Mouse (Mus musculus): ENCODE measurements at regions not wholly inside any gene's neighbourhood (a gene's known extent, or its start where the extent isn't known, plus 50 kb on each side); places are given as distances from the start of the nearest gene placed in this dataset.

DNA sequence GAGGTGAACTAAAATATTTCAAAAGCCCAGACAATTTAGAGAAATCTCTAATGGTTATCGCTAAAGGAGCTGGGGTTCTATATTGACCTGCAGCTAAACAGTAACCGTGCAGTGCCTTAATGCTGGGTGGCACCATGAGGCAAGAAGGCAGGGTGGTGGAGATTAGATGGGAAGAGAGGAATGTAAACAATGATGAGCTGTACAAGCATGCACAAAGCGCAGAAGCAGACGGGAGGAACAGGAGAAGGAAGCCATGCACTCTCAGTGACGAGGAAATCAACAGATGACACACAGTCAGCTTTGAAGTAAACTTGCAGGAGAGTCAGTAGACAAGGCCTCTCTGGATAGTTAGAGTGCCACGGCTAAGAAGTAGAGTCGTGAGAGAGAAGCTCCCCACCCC is 69.1 kb upstream of the Pgrmc2 start:
- TF ChIP-seq POLR2AphosphoS5 (IDR thresholded peaks at IDR 0.05; ENCODE audit: insufficient replicate concordance, low read depth, low read length), result no peak
- no peak for TF ChIP-seq CTCF (IDR thresholded peaks at IDR 0.05; ENCODE audit: low read depth, low read length)
- TF ChIP-seq GATA2 (IDR thresholded peaks at IDR 0.05; ENCODE audit: borderline replicate concordance, low read depth, low read length), result no peak
- TF ChIP-seq GATA1 (IDR thresholded peaks at IDR 0.05; ENCODE audit: borderline replicate concordance, low read length), result no peak
- TF ChIP-seq TAL1 (conservative IDR thresholded peaks at IDR 0.05; ENCODE audit: low read depth, low read length), result no peak
